Mouse (Mus musculus) kidney, adult 11 months (tissue): ENCODE results near the gene Tfb1m.

Experiments
- DNase-seq: peaks from one replicate; pipeline ENCODE4 v3.0.0; 2022

Tfb1m gene

GRCm38 (mm10) chr17:3509841-3510240 is 47.7 kb downstream of the Tfb1m start:
- DNase-seq = peak; percentile 49

- DNase-seq = no peak
Measured at GRCm38 (mm10) chr17:3506508-3506907, 51.1 kb downstream of the Tfb1m start.

- no peak for DNase-seq
Measured at GRCm38 (mm10) chr17:3505711-3506110, 51.9 kb downstream of the Tfb1m start.

GRCm38 (mm10) chr17:3500936-3501335 is 56.6 kb downstream of the Tfb1m start:
- no peak for DNase-seq

- DNase-seq = no peak
Measured at GRCm38 (mm10) chr17:3500076-3500475, 57.5 kb downstream of the Tfb1m start.

GRCm38 (mm10) chr17:3499468-3499867 is 58.1 kb downstream of the Tfb1m start:
- DNase-seq = no peak

GRCm38 (mm10) chr17:3498580-3498979 is 59.0 kb downstream of the Tfb1m start:
- DNase-seq = no peak

- no peak for DNase-seq
Measured at GRCm38 (mm10) chr17:3498086-3498485, 59.5 kb downstream of the Tfb1m start.

- peak; percentile 33 for DNase-seq
Measured at GRCm38 (mm10) chr17:3496080-3496479, 61.5 kb downstream of the Tfb1m start.

GRCm38 (mm10) chr17:3495576-3495975 is 62.0 kb downstream of the Tfb1m start:
- no peak for DNase-seq

GRCm38 (mm10) chr17:3491667-3492066 is 65.9 kb downstream of the Tfb1m start:
- DNase-seq = no peak

GRCm38 (mm10) chr17:3491065-3491464 is 66.5 kb downstream of the Tfb1m start:
- DNase-seq = no peak

- no peak for DNase-seq
Measured at GRCm38 (mm10) chr17:3490216-3490895, 67.2 kb downstream of the Tfb1m start.

GRCm38 (mm10) chr17:3487721-3488601 is 69.6 kb downstream of the Tfb1m start:
- DNase-seq = peak; percentile 19

GRCm38 (mm10) chr17:3487211-3487610 is 70.4 kb downstream of the Tfb1m start:
- no peak for DNase-seq

- DNase-seq = no peak
Measured at GRCm38 (mm10) chr17:3485851-3486250, 71.7 kb downstream of the Tfb1m start.

- DNase-seq = no peak
Measured at GRCm38 (mm10) chr17:3483091-3483490, 74.5 kb downstream of the Tfb1m start.

GRCm38 (mm10) chr17:3481576-3482575 is 75.7 kb downstream of the Tfb1m start:
- no peak for DNase-seq

GRCm38 (mm10) chr17:3476546-3476945 is 81.0 kb downstream of the Tfb1m start:
- DNase-seq = no peak

GRCm38 (mm10) chr17:3472018-3472417 is 85.6 kb downstream of the Tfb1m start:
- DNase-seq = no peak
